8 mouse cellular contexts compared by ENCODE assay signal in genomic region chr8:83607661-83608397, GRCm38 (mm10). TPM values are rescaled to one million over a fixed set of nuclear protein-coding genes. Genes with fewer than 3 reads are reported as not detected.
DNase-seq lines count a peak whose midpoint lies in the region; ATAC-seq and TF ChIP-seq lines count a peak whose summit lies in the region.

Gene Tecr, minus strand, starts transcription at chr8:83607971.
Gene Dnajb1, plus strand, starts transcription at chr8:83608193.

- H3K27ac ChIP-seq in heart, embryonic 12.5 days (ENCODE audit: poor library complexity, severe bottlenecking): peak within 1 kb of the TSS; percentile 99
- H3K27ac ChIP-seq in kidney, postnatal 0 days: peak within 1 kb of the TSS; percentile 98
- peak within 1 kb of the TSS; percentile 98 for H3K27ac ChIP-seq in liver, embryonic 11.5 days (ENCODE audit: low read depth, low read length)
- peak within 1 kb of the TSS; percentile 98 for H3K27ac ChIP-seq in stomach, embryonic 14.5 days (ENCODE audit: low read length)

- H3K36me3 ChIP-seq in heart, embryonic 12.5 days: peaks cover 32% of the 10 kb centered on the region
- H3K36me3 ChIP-seq in kidney, postnatal 0 days (ENCODE audit: insufficient read depth, low read length): peaks cover 26% of the 10 kb centered on the region
- H3K36me3 ChIP-seq in liver, embryonic 11.5 days (ENCODE audit: control insufficient read depth, insufficient read depth, low read length): peaks cover 26% of the 10 kb centered on the region; the same call in 1 of the 2 replicates
- H3K36me3 ChIP-seq in stomach, embryonic 14.5 days (ENCODE audit: control insufficient read depth, insufficient read depth, low read length): peaks cover 32% of the 10 kb centered on the region

- peak within 1 kb of the TSS; percentile 91 for H3K9ac ChIP-seq in heart, embryonic 12.5 days
- peak within 1 kb of the TSS; percentile 86 for H3K9ac ChIP-seq in kidney, postnatal 0 days (ENCODE audit: low read depth, low read length)
- H3K9ac ChIP-seq in liver, embryonic 11.5 days (ENCODE audit: low read depth, low read length): peak within 1 kb of the TSS; percentile 96
- peak within 1 kb of the TSS; percentile 84 for H3K9ac ChIP-seq in stomach, embryonic 14.5 days (replicated peaks; ENCODE audit: low read depth, low read length)

- H3K4me1 ChIP-seq in heart, embryonic 12.5 days (replicated peaks): peaks cover 19% of the 10 kb centered on the region
- peaks cover 14% of the 10 kb centered on the region; the same call in 1 of the 2 replicates for H3K4me1 ChIP-seq in kidney, postnatal 0 days (replicated peaks; ENCODE audit: insufficient read depth, low read length)
- peaks cover 21% of the 10 kb centered on the region for H3K4me1 ChIP-seq in liver, embryonic 11.5 days (replicated peaks; ENCODE audit: control insufficient read depth, insufficient read depth, low read length)
- H3K4me1 ChIP-seq in stomach, embryonic 14.5 days (ENCODE audit: control insufficient read depth, insufficient read depth, low read length): peaks cover 14% of the 10 kb centered on the region

- H3K9me3 ChIP-seq in heart, embryonic 12.5 days (replicated peaks): no peaks in the 10 kb centered on the region
- no peaks in the 10 kb centered on the region for H3K9me3 ChIP-seq in kidney, postnatal 0 days (replicated peaks; ENCODE audit: low read length)
- no peaks in the 10 kb centered on the region for H3K9me3 ChIP-seq in liver, embryonic 11.5 days (ENCODE audit: control insufficient read depth, low read length)
- no peaks in the 10 kb centered on the region for H3K9me3 ChIP-seq in stomach, embryonic 14.5 days (ENCODE audit: control insufficient read depth, low read depth, low read length)

- peak; percentile 100 for DNase-seq in CD4-positive helper T cell, adult 2 months (ENCODE audit: low read depth, low spot score)
- peak; percentile 96 for DNase-seq in brain, embryonic 18.5 days (ENCODE audit: low read depth, low spot score)
- peak; percentile 100 for DNase-seq in kidney, postnatal 0 days (ENCODE audit: low spot score)
- peak; percentile 100 for DNase-seq in liver, embryonic 11.5 days (ENCODE audit: low spot score)
- DNase-seq in naive thymus-derived CD4-positive, alpha-beta T cell, adult 2 months (ENCODE audit: low read depth): peak; percentile 100

- ATAC-seq in erythroid progenitor cell, adult 5-6 weeks (replicated peaks; ENCODE audit: low FRiP score, poor library complexity, severe bottlenecking): peak; percentile 88
- peak; percentile 98 for ATAC-seq in heart, embryonic 12.5 days (ENCODE audit: insufficient number of reproducible peaks, low FRiP score)
- peak; percentile 96 for ATAC-seq in kidney, postnatal 0 days (replicated peaks; ENCODE audit: low FRiP score, low read depth)
- peak; percentile 92 for ATAC-seq in liver, embryonic 11.5 days (replicated peaks; ENCODE audit: low FRiP score)
- ATAC-seq in stomach, embryonic 14.5 days (ENCODE audit: insufficient number of reproducible peaks, insufficient read depth, low FRiP score, low read depth): peak; percentile 96

- H3K4me3 ChIP-seq in heart, embryonic 12.5 days: peak within 1 kb of the TSS; percentile 73
- peak within 1 kb of the TSS; percentile 78 for H3K4me3 ChIP-seq in kidney, postnatal 0 days (replicated peaks; ENCODE audit: low read depth, low read length)
- peak within 1 kb of the TSS; percentile 84 for H3K4me3 ChIP-seq in liver, embryonic 11.5 days (ENCODE audit: low read depth, low read length)
- H3K4me3 ChIP-seq in stomach, embryonic 14.5 days (ENCODE audit: low read depth, low read length): peak within 1 kb of the TSS; percentile 76

- no peaks in the 10 kb centered on the region for H3K27me3 ChIP-seq in heart, embryonic 12.5 days (replicated peaks)
- no peaks in the 10 kb centered on the region for H3K27me3 ChIP-seq in kidney, postnatal 0 days (ENCODE audit: insufficient read depth, low read length)
- no peaks in the 10 kb centered on the region for H3K27me3 ChIP-seq in liver, embryonic 11.5 days (replicated peaks; ENCODE audit: control insufficient read depth, insufficient read depth, low read length)
- H3K27me3 ChIP-seq in stomach, embryonic 14.5 days (ENCODE audit: control insufficient read depth, insufficient read depth, low read length): no peaks in the 10 kb centered on the region

- no peak for TF ChIP-seq CTCF in kidney, postnatal 0 days (IDR thresholded peaks at IDR 0.05; ENCODE audit: low read depth)

- under 1% methylated on average over 69 of the region's 69 CpGs for WGBS in heart, embryonic 12.5 days
- WGBS in kidney, postnatal 0 days: under 1% methylated on average over 68 of the region's 69 CpGs
- WGBS in liver, embryonic 11.5 days: under 1% methylated on average over 68 of the region's 69 CpGs
- under 1% methylated on average over 66 of the region's 69 CpGs for WGBS in stomach, embryonic 14.5 days

- peak within 1 kb of the TSS; percentile 80 for H3K4me2 ChIP-seq in heart, embryonic 12.5 days
- peak within 1 kb of the TSS; percentile 81 for H3K4me2 ChIP-seq in kidney, postnatal 0 days (ENCODE audit: low read length)
- H3K4me2 ChIP-seq in liver, embryonic 11.5 days: peak within 1 kb of the TSS; percentile 94
- peak within 1 kb of the TSS; percentile 95 for H3K4me2 ChIP-seq in stomach, embryonic 14.5 days (replicated peaks; ENCODE audit: low read depth, low read length)

RNA-seq across cellular contexts. Expression of gene Tecr, which starts in this region (rescaled TPM):
- total RNA-seq in erythroid progenitor cell, adult 5-6 weeks (2015; ENCODE audit: low replicate concordance): 292 and 301 TPM in 2 replicates
- total RNA-seq in erythroid progenitor cell, adult 5-6 weeks (2017; ENCODE audit: low replicate concordance): 92.2 and 190 TPM in 2 replicates
- 445 and 456 TPM in 2 replicates for polyA plus RNA-seq in heart, embryonic 12.5 days (2016; fragmentation: Nextera tagmentation; extraction: Ambion mirVana)
- polyA plus RNA-seq in kidney, postnatal 0 days (2015; fragmentation: Nextera tagmentation; extraction: Ambion mirVana): 560 and 574 TPM in 2 replicates
- 468 and 475 TPM in 2 replicates for polyA plus RNA-seq in liver, embryonic 11.5 days (2014; fragmentation: Nextera tagmentation; extraction: Ambion mirVana)
- polyA plus RNA-seq in stomach, embryonic 14.5 days (2014; fragmentation: Nextera tagmentation; extraction: Ambion mirVana): 629 and 635 TPM in 2 replicates

RNA-seq across cellular contexts. Expression of gene Dnajb1, which starts in this region (rescaled TPM):
- 56.2 and 59.5 TPM in 2 replicates for total RNA-seq in erythroid progenitor cell, adult 5-6 weeks (2015; ENCODE audit: low replicate concordance)
- total RNA-seq in erythroid progenitor cell, adult 5-6 weeks (2017; ENCODE audit: low replicate concordance): 58.9 and 62.4 TPM in 2 replicates
- polyA plus RNA-seq in heart, embryonic 12.5 days (2016; fragmentation: Nextera tagmentation; extraction: Ambion mirVana): 45.1 and 47.4 TPM in 2 replicates
- 30.2 and 35.3 TPM in 2 replicates for polyA plus RNA-seq in kidney, postnatal 0 days (2015; fragmentation: Nextera tagmentation; extraction: Ambion mirVana)
- polyA plus RNA-seq in liver, embryonic 11.5 days (2014; fragmentation: Nextera tagmentation; extraction: Ambion mirVana): 75.9 and 77.1 TPM in 2 replicates
- polyA plus RNA-seq in stomach, embryonic 14.5 days (2014; fragmentation: Nextera tagmentation; extraction: Ambion mirVana): 59.5 and 59.6 TPM in 2 replicates

Comparison
In these comparisons a context has a peak if more than half of its experiments do, and no peak if none do; other contexts are left out.
1. Peak in every context shown above with its lines: DNase-seq, ATAC-seq, H3K4me3 ChIP-seq and H3K27ac ChIP-seq.